Mouse (Mus musculus) forebrain, postnatal 0 days (tissue): ENCODE measurements around the gene Etv5. TPM values are rescaled to one million over a fixed set of nuclear protein-coding genes. Genes with fewer than 3 reads are reported as not detected.

ENCODE experiments used
- ATAC-seq: fragments of 200-750 bp; cut with Nextera tagmentation; 2 replicates; pipeline ENCODE4 v1.8.0; 2017; ENCODE audit warnings: mild to moderate bottlenecking, moderate library complexity
- DNase-seq: peaks from one replicate; pipeline ENCODE4 v3.0.0-alpha.2; 2015
- H3K27ac ChIP-seq: fragments of 300-500 bp; sonication (generic); 2 replicates; pipeline ENCODE4 v1.5.1; 2014; ENCODE audit warnings: low read depth, mild to moderate bottlenecking, antibody characterized with exemption, low read length, moderate library complexity, mixed read lengths
- H3K27me3 ChIP-seq: fragments of 300-500 bp; sonication (generic); 2 replicates; pipeline ENCODE4 v1.6.1; 2014; ENCODE audit warnings: mild to moderate bottlenecking, low read length, mixed read lengths; ENCODE audit not compliant: insufficient read depth
- H3K36me3 ChIP-seq: fragments of 300-500 bp; sonication (generic); 2 replicates; pipeline ENCODE4 v1.6.1; 2014; ENCODE audit warnings: mild to moderate bottlenecking, moderate library complexity; ENCODE audit not compliant: insufficient read depth
- H3K4me1 ChIP-seq: fragments of 300-500 bp; sonication (generic); 2 replicates; pipeline ENCODE4 v1.6.1; 2014; ENCODE audit warnings: antibody characterized with exemption; ENCODE audit not compliant: insufficient read depth
- H3K4me2 ChIP-seq: fragments of 300-500 bp; sonication (generic); 2 replicates; pipeline ENCODE4 v1.6.1; 2014; ENCODE audit warnings: low read depth, mild to moderate bottlenecking, moderate library complexity
- H3K4me3 ChIP-seq: fragments of 300-500 bp; sonication (generic); 2 replicates; pipeline ENCODE4 v1.5.1; 2014; ENCODE audit warnings: low read depth, low read length, mixed read lengths
- H3K9ac ChIP-seq: fragments of 300-500 bp; sonication (generic); 2 replicates; pipeline ENCODE4 v1.6.1; 2014; ENCODE audit warnings: mild to moderate bottlenecking
- H3K9me3 ChIP-seq: fragments of 300-500 bp; sonication (generic); 2 replicates; pipeline ENCODE4 v1.6.1; 2016; ENCODE audit warnings: low read length
- CTCF ChIP-seq: sonication (generic); IDR thresholded peaks from 2 replicates; pipeline ENCODE4 v1.5.1; 2016; ENCODE audit warnings: antibody characterized with exemption, control low read depth, low read depth
- WGBS: fragments of 180-500 bp; shearing (Covaris S2); extraction: QIAGEN DNeasy Blood & Tissue Kit; methylation state at CpG from one replicate; pipeline ENCODE4 v1.1.7; 2014; 5-methylcytosine and 5-hydroxymethylcytosine counted together
- polyA plus RNA-seq: library from polyadenylated mRNA; unstranded; fragments of >200 nt; fragmentation: Nextera tagmentation; extraction: Ambion mirVana; gene quantifications from 2 replicates; pipeline ENCODE4 v1.2.1, GENCODE M21; 2015
- total RNA-seq: library from RNA; depleted of rRNA; stranded (reverse); fragments of >200 nt; gene quantifications from 2 replicates; pipeline ENCODE4 v1.2.3, GENCODE M21; 2014

Etv5 gene
- total and polyA plus RNA-seq, 2 experiments from 2014 or later = 28.6 to 37.4 TPM

GRCm38 (mm10) chr16:22416140-22416848 lies 23.2 kb downstream of the Etv5 start:
- WGBS = 69% methylated on average over 6 of the region's 6 CpGs
- no peaks in the 10 kb centered on the region for H3K9me3 ChIP-seq
- H3K4me3 ChIP-seq = no peak overlapping the region

GRCm38 (mm10) chr16:22414205-22414754 lies 25.2 kb downstream of the Etv5 start:
- no peaks in the 10 kb centered on the region for H3K4me1 ChIP-seq
- H3K4me2 ChIP-seq = no peak overlapping the region
- no peak overlapping the region for H3K4me3 ChIP-seq
- H3K36me3 ChIP-seq = no peaks in the 10 kb centered on the region
- DNase-seq (no peak), ATAC-seq (no peak)
- H3K27me3 ChIP-seq = no peaks in the 10 kb centered on the region
- 90% methylated on average over 9 of the region's 9 CpGs for WGBS
- no peaks in the 10 kb centered on the region for H3K9me3 ChIP-seq
- no peak for TF ChIP-seq CTCF
- H3K9ac ChIP-seq = no peak overlapping the region
- no peak overlapping the region for H3K27ac ChIP-seq

More at GRCm38 (mm10) chr16:22416140-22416848, 23.2 kb downstream of the Etv5 start:
- no peak for DNase-seq
- no peak for TF ChIP-seq CTCF
- no peak for ATAC-seq
- Histone ChIP-seq H3K9ac (no peak overlapping the region), H3K27me3 (no peaks in the 10 kb centered on the region), H3K4me1 (no peaks in the 10 kb centered on the region), H3K36me3 (no peaks in the 10 kb centered on the region), H3K27ac (no peak overlapping the region), H3K4me2 (no peak overlapping the region)

GRCm38 (mm10) chr16:22412459-22413229 lies 26.9 kb downstream of the Etv5 start:
- Histone ChIP-seq H3K27me3 (no peaks in the 10 kb centered on the region), H3K9me3 (no peaks in the 10 kb centered on the region), H3K4me1 (no peaks in the 10 kb centered on the region), H3K9ac (no peak overlapping the region), H3K27ac (no peak overlapping the region), H3K4me2 (no peak overlapping the region), H3K36me3 (no peaks in the 10 kb centered on the region), H3K4me3 (no peak overlapping the region)
- WGBS = 60% methylated on average over 16 of the region's 16 CpGs
- ATAC-seq (no peak), DNase-seq (no peak)
- TF ChIP-seq CTCF = no peak

GRCm38 (mm10) chr16:22411764-22412163 lies 27.8 kb downstream of the Etv5 start:
- Histone ChIP-seq H3K9me3 (no peaks in the 10 kb centered on the region), H3K4me1 (no peaks in the 10 kb centered on the region), H3K36me3 (no peaks in the 10 kb centered on the region), H3K4me3 (no peak overlapping the region), H3K27ac (no peak overlapping the region), H3K4me2 (no peak overlapping the region), H3K27me3 (no peaks in the 10 kb centered on the region), H3K9ac (no peak overlapping the region)
- no peak for TF ChIP-seq CTCF
- DNase-seq (peak; percentile 34), ATAC-seq (no peak)
- 32% methylated on average over 11 of the region's 11 CpGs for WGBS

- H3K36me3 ChIP-seq = no peaks in the 10 kb centered on the region
- TF ChIP-seq CTCF = no peak
Observed at GRCm38 (mm10) chr16:22410000-22410399, 29.5 kb downstream of the Etv5 start.

GRCm38 (mm10) chr16:22408642-22409360 lies 30.7 kb downstream of the Etv5 start:
- H3K9me3 ChIP-seq = no peaks in the 10 kb centered on the region
- no peak overlapping the region for H3K9ac ChIP-seq
- DNase-seq (no peak), ATAC-seq (no peak)
- H3K27ac ChIP-seq = no peak overlapping the region
- no peaks in the 10 kb centered on the region for H3K27me3 ChIP-seq
- H3K4me2 ChIP-seq = no peak overlapping the region
- H3K4me3 ChIP-seq = no peak overlapping the region
- H3K4me1 ChIP-seq = no peaks in the 10 kb centered on the region
- TF ChIP-seq CTCF = no peak
- 78% methylated on average over 8 of the region's 8 CpGs for WGBS
- no peaks in the 10 kb centered on the region for H3K36me3 ChIP-seq

More at GRCm38 (mm10) chr16:22410000-22410399, 29.5 kb downstream of the Etv5 start:
- H3K4me3 ChIP-seq = no peak overlapping the region
- H3K27ac ChIP-seq = no peak overlapping the region
- ATAC-seq (no peak), DNase-seq (no peak)
- WGBS = 88% methylated on average over 5 of the region's 5 CpGs
- H3K9ac ChIP-seq = no peak overlapping the region
- no peaks in the 10 kb centered on the region for H3K9me3 ChIP-seq
- no peak overlapping the region for H3K4me2 ChIP-seq
- H3K4me1 ChIP-seq = no peaks in the 10 kb centered on the region
- no peaks in the 10 kb centered on the region for H3K27me3 ChIP-seq
